Mouse (Mus musculus): ENCODE results near the gene Fancc.

DNA sequence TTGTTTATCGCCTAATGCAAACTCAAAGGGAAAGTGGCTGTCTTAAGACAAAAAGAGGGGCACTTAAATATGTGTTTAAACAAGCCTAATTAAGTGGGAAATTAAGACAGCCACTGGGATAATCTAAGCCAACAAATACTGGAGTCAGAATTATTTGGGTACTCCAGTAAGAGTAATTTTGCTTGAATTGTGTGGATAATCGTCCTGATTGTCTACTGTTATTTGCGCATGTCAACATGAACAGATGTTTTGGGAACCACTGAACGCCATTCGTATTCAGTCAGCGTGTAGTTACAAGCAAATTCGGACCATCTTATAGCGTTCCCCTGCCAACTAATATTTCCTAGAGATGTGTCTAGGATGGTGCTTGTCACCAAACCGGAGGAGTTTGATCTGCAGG, 33.8 kb upstream of the Fancc start:
- no peak for TF ChIP-seq GATA1 (IDR thresholded peaks at IDR 0.05; ENCODE audit: borderline replicate concordance, low read length)
- no peak for TF ChIP-seq FLI1 (IDR thresholded peaks at IDR 0.05; ENCODE audit: low read length)
